Mouse (Mus musculus): Measurements from ENCODE around the gene Mfsd6. TPM values are rescaled to one million over a fixed set of nuclear protein-coding genes. Genes with fewer than 3 reads are reported as not detected.

Mfsd6 gene
- total and polyA plus RNA-seq, 3 experiments = 0.36 to 0.89 (median 0.47) TPM

GRCm38 (mm10) chr1:52635932-52636331, 91.3 kb downstream of the Mfsd6 start:
- dilution Hi-C loops (cut with MboI; ENCODE audit: extremely low pct_ligation_motif_present, extremely low pct_unique_long_range_greater_than_20kb, low sequenced_read_pairs) = no loop called here
- Histone ChIP-seq H3K4me2 (ENCODE audit: insufficient read depth, low read depth, poor library complexity, severe bottlenecking) (no peak overlapping the region), H3K27me3 (replicated peaks) (no peaks in the 10 kb centered on the region), H3K4me1 (ENCODE audit: control insufficient read depth in 1 of 2, insufficient read depth in 2 of 2) (peaks cover 8 to 79% of the 10 kb centered on the region in 2 experiments; a peak in 3 of 4 replicates), H3K79me2 (replicated peaks; ENCODE audit: control insufficient read depth, extremely low read depth, insufficient read depth, poor library complexity, severe bottlenecking) (peaks cover 5% of the 10 kb centered on the region), H3K4me3 (replicated peaks in 1 of 3; ENCODE audit: low read depth in 2 of 3, low read length in 2 of 3, poor library complexity in 1 of 3) (no peak overlapping the region), H3K9ac (ENCODE audit: insufficient read depth, low read depth) (no peak overlapping the region), H3K27ac (ENCODE audit: insufficient read depth, low read depth) (no peak overlapping the region), H3K36me3 (replicated peaks in 1 of 2; ENCODE audit: control insufficient read depth in 1 of 2, insufficient read depth in 1 of 2, low read length in 1 of 2) (peaks cover 11 to 67% of the 10 kb centered on the region in 2 experiments), H3K9me3 (replicated peaks; ENCODE audit: low read length) (no peaks in the 10 kb centered on the region)
- DNase-seq (ENCODE audit: extremely low read depth) = no peak
- in situ Hi-C loops (cut with MboI; ENCODE audit: low pct_ligation_motif_present, low pct_unique_long_range_greater_than_20kb, low sequenced_read_pairs) = loop anchor here (25.0 kb wide), 4 partner anchors 226 to 524 kb away; partner anchors contain the start of gene Stat1
- TF ChIP-seq CHD2 (IDR thresholded peaks at IDR 0.05; ENCODE audit: low read length) = no peak
- no peak for TF ChIP-seq BHLHE40 (IDR thresholded peaks at IDR 0.05; ENCODE audit: low read depth, low read length)
- no peak for TF ChIP-seq CTCF (conservative IDR thresholded peaks at IDR 0.05 in 1 of 2, IDR thresholded peaks at IDR 0.05 in 1 of 2; ENCODE audit: low read depth in 2 of 2, low read length in 2 of 2)
- no peak for TF ChIP-seq MAX (IDR thresholded peaks at IDR 0.05; ENCODE audit: low read length)
- no peak for TF ChIP-seq IRF4 (IDR thresholded peaks at IDR 0.05; ENCODE audit: low read depth, low read length)
- TF ChIP-seq ZKSCAN1 (IDR thresholded peaks at IDR 0.05; ENCODE audit: borderline replicate concordance, low read depth, low read length) = no peak
- no peak for TF ChIP-seq TCF12 (IDR thresholded peaks at IDR 0.05; ENCODE audit: low read depth, low read length)
- no peak for TF ChIP-seq GABPA (IDR thresholded peaks at IDR 0.05; ENCODE audit: insufficient replicate concordance, low read depth, low read length)
- no peak for TF ChIP-seq ZMIZ1 (IDR thresholded peaks at IDR 0.05; ENCODE audit: low read depth, low read length)
- TF ChIP-seq UBTF (IDR thresholded peaks at IDR 0.05; ENCODE audit: low read depth, low read length) = no peak
- no peak for TF ChIP-seq NELFE (IDR thresholded peaks at IDR 0.05; ENCODE audit: low read depth, low read length)
- no peak for TF ChIP-seq MXI1 (IDR thresholded peaks at IDR 0.05; ENCODE audit: low read depth, low read length)
- TF ChIP-seq MYC (IDR thresholded peaks at IDR 0.05; ENCODE audit: low read depth, low read length) = no peak
- no peak for TF ChIP-seq PAX5 (IDR thresholded peaks at IDR 0.05; ENCODE audit: low read length)
- TF ChIP-seq HCFC1 (IDR thresholded peaks at IDR 0.05; ENCODE audit: low read depth, low read length) = no peak
- TF ChIP-seq RAD21 (IDR thresholded peaks at IDR 0.05; ENCODE audit: low read depth, low read length) = no peak
- no peak for TF ChIP-seq CHD1 (IDR thresholded peaks at IDR 0.05; ENCODE audit: low read depth, low read length)
- no peak for TF ChIP-seq ELF1 (IDR thresholded peaks at IDR 0.05; ENCODE audit: low read depth, low read length)
- no peak for TF ChIP-seq TBP (conservative IDR thresholded peaks at IDR 0.05; ENCODE audit: low read depth, low read length)
- TF ChIP-seq NRF1 (IDR thresholded peaks at IDR 0.05; ENCODE audit: low read depth, low read length) = no peak

DNA sequence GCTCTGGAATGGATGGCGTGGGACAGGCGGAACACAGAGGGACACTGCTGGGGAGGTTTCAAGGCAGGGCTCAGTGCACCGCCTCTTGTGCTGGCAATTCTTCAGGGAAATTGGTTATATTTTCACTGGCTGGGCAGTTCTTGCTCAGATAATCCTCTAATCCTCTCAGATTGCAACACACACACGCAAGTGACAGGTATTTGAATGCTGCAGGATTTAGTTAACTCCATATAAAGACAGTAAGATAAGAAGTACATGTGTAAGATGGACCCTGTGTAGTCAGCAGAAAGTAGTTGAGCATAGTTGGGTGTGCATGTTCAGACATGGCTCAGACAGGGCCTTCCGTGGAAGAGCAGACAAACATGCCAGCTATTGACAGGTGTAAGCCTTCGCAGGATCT, 93.0 kb downstream of the Mfsd6 start:
- Histone ChIP-seq H3K27me3 (replicated peaks) (no peaks in the 10 kb centered on the region), H3K79me2 (replicated peaks; ENCODE audit: control insufficient read depth, extremely low read depth, insufficient read depth, poor library complexity, severe bottlenecking) (peaks cover 5% of the 10 kb centered on the region), H3K27ac (ENCODE audit: insufficient read depth, low read depth) (no peak overlapping the region), H3K4me1 (ENCODE audit: control insufficient read depth in 1 of 2, insufficient read depth in 2 of 2) (peaks cover 8 to 66% of the 10 kb centered on the region in 2 experiments; a peak in 3 of 4 replicates), H3K4me2 (ENCODE audit: insufficient read depth, low read depth, poor library complexity, severe bottlenecking) (no peak overlapping the region), H3K4me3 (replicated peaks in 1 of 3; ENCODE audit: low read depth in 2 of 3, low read length in 2 of 3, poor library complexity in 1 of 3) (no peak overlapping the region), H3K9ac (ENCODE audit: insufficient read depth, low read depth) (no peak overlapping the region), H3K9me3 (replicated peaks; ENCODE audit: low read length) (no peaks in the 10 kb centered on the region), H3K36me3 (replicated peaks in 1 of 2; ENCODE audit: control insufficient read depth in 1 of 2, insufficient read depth in 1 of 2, low read length in 1 of 2) (peaks cover 6 to 55% of the 10 kb centered on the region in 2 experiments)
- dilution Hi-C loops (cut with MboI; ENCODE audit: extremely low pct_ligation_motif_present, extremely low pct_unique_long_range_greater_than_20kb, low sequenced_read_pairs) = no loop called here
- in situ Hi-C loops (cut with MboI; ENCODE audit: low pct_ligation_motif_present, low pct_unique_long_range_greater_than_20kb, low sequenced_read_pairs) = loop anchor here (25.0 kb wide), 4 partner anchors 228 to 522 kb away; partner anchors contain the start of gene Stat1
- TF ChIP-seq BHLHE40 (IDR thresholded peaks at IDR 0.05; ENCODE audit: low read depth, low read length) = no peak
- no peak for TF ChIP-seq ETS1 (conservative IDR thresholded peaks at IDR 0.05; ENCODE audit: low read depth, low read length)
- TF ChIP-seq PAX5 (IDR thresholded peaks at IDR 0.05; ENCODE audit: low read length) = no peak
- TF ChIP-seq USF2 (conservative IDR thresholded peaks at IDR 0.05; ENCODE audit: low read depth, low read length) = no peak
- no peak for TF ChIP-seq JUN (IDR thresholded peaks at IDR 0.05; ENCODE audit: insufficient read depth, low read depth, low read length)
- no peak for TF ChIP-seq RCOR1 (conservative IDR thresholded peaks at IDR 0.05; ENCODE audit: low read depth, low read length)
- no peak for TF ChIP-seq SMC3 (IDR thresholded peaks at IDR 0.05; ENCODE audit: low read depth, low read length)
- TF ChIP-seq IRF4 (IDR thresholded peaks at IDR 0.05; ENCODE audit: low read depth, low read length) = no peak
- DNase-seq (ENCODE audit: extremely low read depth) = no peak
